Mouse (Mus musculus) neutrophil, adult 59 days (primary cell): ENCODE measurements around the gene Ankdd1b. TPM values are rescaled to one million over a fixed set of nuclear protein-coding genes. Genes with fewer than 3 reads are reported as not detected.

Source experiments
- total RNA-seq, 2 experiments: library from RNA; stranded (reverse); gene quantifications; 1 replicate in 1 of 2; 2 replicates in 1 of 2; pipeline ENCODE4 v1.2.4; 2023

Gene Ankdd1b
- not detected for total RNA-seq

DNA sequence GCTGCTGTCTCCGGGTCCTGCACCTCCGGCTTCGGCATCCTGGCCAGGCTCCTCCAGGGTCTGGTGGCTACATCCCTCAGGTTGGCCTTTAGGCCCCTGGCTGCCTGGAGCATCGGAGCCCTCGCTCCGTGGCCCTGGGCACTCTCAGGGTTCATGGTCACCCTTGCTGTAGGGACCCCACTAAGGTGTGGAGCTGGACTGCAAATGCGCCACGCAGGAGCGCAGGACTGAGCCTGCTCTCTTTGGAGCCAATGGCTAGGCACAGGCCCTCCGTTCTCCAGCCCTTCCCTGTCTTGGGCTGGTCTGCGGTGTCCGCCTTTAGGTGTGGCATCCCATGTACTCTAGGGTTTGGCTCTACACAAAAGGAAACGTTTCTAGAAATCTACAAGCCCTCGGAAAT is at the start of gene Ankdd1b:
Gene Ankdd1b, minus strand, starts transcription at position 242 of the 400 bp plus-strand sequence.

DNA sequence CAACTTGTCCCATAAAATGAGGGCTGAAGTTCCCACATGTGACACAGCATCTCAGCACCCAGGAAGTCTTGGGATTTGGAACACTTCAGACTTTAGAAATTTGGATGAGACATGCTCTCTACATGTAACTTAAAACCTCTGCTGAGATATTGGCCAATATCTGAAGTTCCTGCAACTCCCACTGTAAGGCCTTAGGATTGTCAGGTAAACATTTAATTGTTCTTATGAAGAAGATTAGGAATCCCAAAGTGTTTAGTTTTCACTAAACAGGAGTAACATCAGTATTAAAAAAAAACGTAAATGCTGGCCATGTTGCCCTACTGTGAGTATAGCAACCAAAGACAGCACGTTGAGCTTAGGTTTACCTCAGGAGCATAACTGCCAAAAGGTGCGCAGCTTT is 19.4 kb upstream of the Ankdd1b start, which contains the start of gene Gm17622:
Gene Gm17622, plus strand, starts transcription at position 301 of the 400 bp plus-strand sequence.

DNA sequence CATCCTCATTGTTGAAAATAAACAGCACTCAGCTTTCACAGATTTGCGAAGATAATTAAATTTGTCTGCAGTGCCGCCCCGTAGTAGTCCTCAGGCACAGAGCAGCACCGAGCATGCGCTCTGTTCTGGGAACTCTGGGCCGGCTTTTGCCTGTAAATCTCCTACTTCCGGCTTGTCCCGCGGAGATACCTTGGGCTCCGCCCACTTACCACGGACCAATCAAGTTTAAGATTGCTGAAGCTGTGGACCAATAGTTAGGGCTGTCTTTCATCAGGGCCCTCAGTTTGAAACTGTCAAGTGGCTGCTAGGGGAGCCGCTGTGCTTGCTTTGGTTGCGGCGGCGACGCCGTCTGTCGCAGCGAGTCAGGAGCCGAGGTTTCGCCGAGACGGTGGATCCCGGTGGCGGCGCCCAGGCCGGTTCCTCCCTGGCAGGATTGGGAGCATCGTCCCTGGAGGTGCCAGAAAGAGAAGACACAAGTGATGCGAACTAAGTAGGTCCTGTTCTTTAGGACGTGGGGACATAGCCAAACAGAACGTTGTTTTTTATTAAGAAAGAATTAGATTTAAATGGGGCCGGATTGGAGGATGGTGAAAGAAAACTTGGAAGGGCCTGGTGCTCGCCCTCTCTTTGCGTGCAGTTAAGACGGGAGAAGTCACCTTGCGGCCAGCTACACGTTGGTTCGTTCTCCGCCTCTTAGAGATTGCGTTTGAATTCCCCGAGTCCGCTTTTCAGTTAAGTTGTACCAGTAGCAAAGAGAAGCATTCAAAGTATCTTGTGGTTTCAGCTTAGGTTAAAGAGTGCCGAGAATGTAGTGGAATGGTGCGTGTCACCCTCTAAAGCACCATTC is 82.7 kb downstream of the Ankdd1b start, which contains the start of gene Poc5:
Gene Poc5, plus strand, starts transcription at position 253 of the 847 bp plus-strand sequence.

Other genes with a start within 250 kb of the Ankdd1b start
- 10 to 100 TPM; 15.5 to 16.4 TPM for gene Poc5, start 82.9 kb downstream of the Ankdd1b start, total RNA-seq
- not detected for gene Gm17622, start 19.5 kb upstream of the Ankdd1b start, total RNA-seq
- 1 to 10 TPM; 3.2 to 3.4 TPM for gene Polk, start 71.4 kb upstream of the Ankdd1b start, total RNA-seq
- gene Col4a3bp, start 71.4 kb upstream of the Ankdd1b start, total RNA-seq: 10 to 100 TPM; 66.5 to 70.1 TPM
- gene Hmgcr, start 199.7 kb upstream of the Ankdd1b start, total RNA-seq: 10 to 100 TPM; 85.0 to 93.0 TPM